Mouse (Mus musculus) embryonic fibroblast, embryonic 13.5 days (primary cell): Measurements from ENCODE around the gene Stat6.

Source experiments
- CTCF ChIP-seq: IDR thresholded peaks from 2 replicates; pipeline ENCODE4 v1.5.1; 2011; ENCODE audit warnings: mild to moderate bottlenecking, control low read depth, low read length, moderate library complexity, borderline replicate concordance; ENCODE audit not compliant: insufficient read depth
- POLR2A ChIP-seq: IDR thresholded peaks from 2 replicates; pipeline ENCODE4 v1.6.1; 2011; ENCODE audit warnings: low read depth, mild to moderate bottlenecking, control low read depth, low read length, moderate library complexity

DNA sequence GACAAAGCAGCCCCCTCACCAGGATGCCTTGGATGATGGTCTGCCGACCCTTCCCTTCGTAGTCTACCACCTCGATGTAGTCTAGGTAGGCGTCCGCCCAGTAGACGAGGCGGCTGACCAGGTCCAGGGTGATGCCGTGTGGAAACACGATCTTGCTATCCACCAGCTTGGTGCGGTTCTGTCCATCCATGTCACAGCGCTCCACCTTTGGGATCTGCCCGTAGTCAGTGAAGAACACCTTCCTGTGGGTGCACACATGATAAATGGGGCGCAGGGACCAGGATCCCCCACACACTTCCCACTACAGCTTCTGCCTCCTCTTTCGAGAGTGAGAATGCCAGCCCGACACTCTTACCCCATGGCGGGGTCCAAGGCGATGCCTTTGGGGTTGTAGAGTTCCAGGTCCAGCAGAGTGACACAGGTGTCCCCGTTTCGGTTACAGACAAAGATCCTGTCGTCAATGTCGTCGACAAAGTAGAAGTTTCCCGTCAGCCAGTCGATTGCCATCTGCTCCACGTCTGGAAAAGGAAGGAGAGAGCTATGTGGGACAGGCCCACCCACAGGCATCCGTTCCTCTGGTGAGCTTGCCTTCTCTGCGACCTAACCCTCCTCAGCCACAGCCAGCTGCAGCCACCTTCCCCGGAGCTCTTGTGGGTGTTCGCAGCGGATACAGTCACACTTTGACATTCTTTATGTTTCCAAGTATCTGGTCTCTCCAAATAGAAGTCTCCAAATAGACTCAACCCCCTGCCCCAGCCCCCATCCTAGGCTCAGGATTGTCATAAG, 47.7 kb upstream of the Stat6 start:
- TF ChIP-seq CTCF (no peak), POLR2A (no peak)
